Mouse (Mus musculus): Measurements from ENCODE around the gene Fsd2.

Fsd2 gene

DNA sequence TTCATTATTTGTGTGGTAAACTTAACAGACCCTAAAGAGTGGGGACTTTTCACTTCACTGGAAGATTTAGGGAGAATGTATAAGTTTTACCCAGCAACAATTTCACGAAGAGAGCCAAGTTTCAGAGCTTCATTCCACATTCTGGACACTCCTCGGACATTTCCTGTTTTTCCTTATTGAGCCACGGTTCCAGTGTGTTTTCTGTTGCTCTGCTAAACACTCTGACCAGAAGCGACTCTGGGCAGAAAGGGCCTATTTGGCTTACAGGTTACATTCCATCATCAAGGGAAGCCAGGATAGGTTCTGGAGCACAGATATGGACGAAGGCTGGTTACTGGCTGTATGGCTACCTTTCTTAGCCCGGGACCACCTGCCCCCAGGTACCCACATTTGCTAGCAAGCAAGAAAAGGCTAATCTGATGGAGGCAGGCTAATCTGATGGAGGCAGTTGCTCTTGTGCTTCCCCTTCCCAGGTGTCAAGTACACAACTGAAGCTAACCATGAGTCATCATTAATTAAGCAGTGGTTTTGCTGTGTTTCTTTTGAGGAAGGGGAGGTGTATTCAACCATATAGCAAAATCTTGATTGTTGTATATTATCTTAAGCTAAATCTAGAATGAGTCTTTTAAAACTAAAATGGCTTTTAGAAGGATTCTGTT, 6.0 kb upstream of the Fsd2 start:
- no peak for DNase-seq (ENCODE audit: low read depth, low spot score)

DNA sequence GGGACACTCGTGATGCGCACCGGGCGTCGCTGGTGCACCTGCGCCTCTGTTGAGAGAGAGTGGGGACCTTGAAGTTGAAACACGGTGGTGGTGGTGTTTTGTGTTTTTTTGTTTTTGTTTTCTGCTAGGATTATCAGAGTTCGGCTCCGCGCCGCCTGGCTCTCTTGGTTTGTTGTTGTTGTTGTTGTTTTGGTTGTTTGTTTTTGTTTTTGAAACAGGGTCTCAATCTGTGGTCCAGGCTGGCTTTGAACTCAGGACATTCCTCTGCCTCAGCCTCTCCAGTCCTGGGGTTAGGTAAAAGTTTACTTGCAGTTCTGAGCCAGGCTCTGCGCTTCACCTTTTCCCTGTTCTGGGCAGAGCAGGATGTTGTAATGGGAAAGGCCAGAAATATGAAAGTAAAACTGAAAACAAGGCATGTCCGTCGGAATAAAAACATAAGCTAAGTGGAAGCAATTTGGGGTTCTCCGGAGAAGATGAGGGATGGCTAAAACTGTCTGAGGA, 5.2 kb upstream of the Fsd2 start:
- no peak for DNase-seq (ENCODE audit: low read depth, low spot score)

DNA sequence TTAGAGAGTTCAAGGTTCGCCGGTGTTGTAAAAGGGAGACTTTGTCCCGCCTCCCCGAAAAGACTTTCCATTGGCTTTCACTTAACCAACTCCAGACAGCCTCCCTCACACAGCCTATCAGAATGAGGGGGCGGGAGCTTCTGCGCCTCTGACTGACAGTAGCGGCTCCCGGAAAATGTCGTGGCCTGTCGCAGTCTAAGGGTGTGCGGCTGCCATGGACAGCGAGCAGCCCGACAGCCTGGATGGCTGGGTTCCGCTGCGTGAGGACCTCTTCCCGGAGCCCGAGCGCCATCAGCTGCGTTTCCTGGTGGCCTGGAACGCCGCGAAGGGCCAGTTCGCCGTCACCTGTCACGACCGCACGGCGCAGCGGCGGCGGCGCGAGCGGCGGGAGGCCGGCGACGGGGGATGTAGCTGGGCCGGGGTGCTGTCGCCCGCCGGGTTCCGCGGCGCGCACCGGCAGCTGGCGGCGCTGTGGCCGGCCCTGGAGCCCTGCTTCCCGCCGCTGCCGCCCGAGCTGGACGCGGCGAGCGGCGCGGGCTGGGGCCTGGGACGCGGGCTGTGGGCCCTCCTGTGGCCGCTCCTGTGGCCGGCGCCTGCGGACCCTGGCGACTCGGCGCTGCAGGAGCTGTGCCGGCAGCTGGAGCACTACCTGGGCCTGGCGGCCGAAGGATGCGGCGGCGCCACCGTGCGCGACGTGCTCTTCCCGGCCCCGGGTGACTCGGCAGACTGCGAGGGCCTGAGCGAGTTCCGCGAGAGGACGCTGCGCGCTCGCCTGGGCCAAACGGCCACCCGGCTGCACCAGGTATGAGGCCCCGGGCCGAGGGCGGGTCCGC, 4.6 kb upstream of the Fsd2 start, which contains the start of gene Whamm:
TSS of gene Whamm (plus strand) at position 159 of the 833 bp plus-strand sequence.
- peak; percentile 85 for DNase-seq (ENCODE audit: low read depth, low spot score)

DNA sequence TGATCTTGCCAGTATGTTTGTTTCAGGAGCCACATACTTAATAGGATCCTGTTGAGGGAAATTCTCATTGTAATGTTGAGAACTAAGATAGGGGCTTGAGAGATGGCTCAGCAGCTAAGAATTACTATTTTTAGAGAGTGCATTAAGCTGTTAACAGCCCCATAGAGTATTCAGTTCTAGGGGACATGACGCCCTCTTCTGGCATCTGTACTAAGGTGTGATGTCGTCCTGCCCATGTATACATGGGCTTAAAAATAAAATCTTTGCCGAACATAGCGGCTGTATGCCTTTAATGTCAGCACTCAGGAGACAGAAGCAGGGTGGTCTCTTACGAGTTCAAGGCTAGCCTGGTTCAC, 4.0 kb upstream of the Fsd2 start:
- no peak for DNase-seq (ENCODE audit: low read depth, low spot score)

DNA sequence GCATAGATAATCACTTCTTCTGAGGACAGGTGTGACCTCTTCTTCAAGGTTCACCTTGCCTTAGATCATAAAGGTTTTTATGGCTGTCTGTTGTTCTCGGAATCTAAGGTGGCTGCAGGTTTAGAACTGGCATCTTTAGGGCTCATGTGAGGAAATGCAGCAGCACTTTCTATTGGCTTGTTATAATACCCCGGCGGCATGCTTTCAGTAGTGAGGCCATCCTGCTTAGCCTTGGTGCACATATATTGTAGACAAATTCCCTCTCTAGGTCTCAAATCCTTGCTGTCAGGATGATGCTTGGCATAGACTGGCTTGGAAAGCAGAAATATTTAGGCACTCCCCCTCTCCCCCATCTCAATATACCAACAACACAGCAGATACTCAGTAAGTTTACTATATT, 3.5 kb upstream of the Fsd2 start:
- no peak for DNase-seq (ENCODE audit: low read depth, low spot score)

DNA sequence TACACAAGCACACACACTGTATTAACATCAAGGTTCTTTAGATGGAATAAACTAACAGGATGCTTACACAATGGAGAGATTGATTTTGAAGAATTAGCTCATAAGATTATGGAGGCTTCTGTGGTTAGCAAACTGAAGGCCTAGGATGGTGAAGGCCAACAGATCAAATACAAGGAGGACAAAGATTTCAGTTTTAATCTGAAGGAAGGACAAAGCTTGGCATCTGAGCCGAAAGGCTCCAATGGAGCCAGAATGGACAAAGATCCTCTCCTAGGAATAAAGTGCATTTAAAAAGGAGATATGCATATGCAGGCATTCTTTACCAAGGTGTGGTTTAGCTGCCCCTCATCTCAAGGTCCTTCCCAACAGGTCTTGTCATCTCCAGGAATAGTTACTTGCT, 3.1 kb upstream of the Fsd2 start:
- DNase-seq (ENCODE audit: low read depth, low spot score) = no peak

DNA sequence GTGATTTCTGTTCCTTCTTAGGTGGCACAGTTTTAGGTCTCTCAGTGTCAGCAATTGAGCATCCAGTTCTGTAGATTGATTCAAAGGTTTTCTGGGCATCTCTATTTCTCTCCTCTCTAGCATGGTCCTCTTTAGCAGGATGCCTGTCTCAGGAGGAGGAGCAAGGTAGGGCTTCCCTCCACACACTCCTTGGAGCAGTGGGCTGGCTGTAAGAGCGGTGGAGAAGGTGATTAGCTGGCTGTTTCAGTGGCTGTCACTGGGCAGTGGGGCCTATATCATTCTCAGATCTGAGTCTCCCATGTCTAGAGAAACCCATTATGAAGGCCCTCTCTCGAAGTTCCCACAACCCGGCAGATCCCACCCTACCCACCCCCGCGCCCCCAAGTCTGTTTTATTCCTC, 652 bp upstream of the Fsd2 start:
- no peak for DNase-seq (ENCODE audit: low read depth, low spot score)

DNA sequence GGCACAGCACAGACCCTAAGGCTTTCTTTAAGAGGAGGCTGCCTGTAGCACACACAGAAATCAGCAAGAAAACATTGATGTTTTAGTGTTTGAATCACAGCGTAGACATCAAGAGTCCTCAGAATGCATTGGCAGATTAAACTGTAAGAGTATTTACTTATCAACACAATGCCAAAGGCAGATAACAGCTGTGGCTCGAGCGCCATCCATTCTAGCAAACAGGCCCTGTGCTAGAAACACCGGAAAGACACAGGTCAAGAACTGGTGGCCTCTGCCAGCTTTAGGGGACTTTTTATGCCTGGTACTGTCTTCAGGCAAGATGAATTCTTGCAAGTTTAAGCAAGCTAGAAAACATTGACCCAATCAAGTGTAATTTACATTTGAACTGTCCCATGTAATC, 412 bp downstream of the Fsd2 start:
- no peak for DNase-seq (ENCODE audit: low read depth, low spot score)

DNA sequence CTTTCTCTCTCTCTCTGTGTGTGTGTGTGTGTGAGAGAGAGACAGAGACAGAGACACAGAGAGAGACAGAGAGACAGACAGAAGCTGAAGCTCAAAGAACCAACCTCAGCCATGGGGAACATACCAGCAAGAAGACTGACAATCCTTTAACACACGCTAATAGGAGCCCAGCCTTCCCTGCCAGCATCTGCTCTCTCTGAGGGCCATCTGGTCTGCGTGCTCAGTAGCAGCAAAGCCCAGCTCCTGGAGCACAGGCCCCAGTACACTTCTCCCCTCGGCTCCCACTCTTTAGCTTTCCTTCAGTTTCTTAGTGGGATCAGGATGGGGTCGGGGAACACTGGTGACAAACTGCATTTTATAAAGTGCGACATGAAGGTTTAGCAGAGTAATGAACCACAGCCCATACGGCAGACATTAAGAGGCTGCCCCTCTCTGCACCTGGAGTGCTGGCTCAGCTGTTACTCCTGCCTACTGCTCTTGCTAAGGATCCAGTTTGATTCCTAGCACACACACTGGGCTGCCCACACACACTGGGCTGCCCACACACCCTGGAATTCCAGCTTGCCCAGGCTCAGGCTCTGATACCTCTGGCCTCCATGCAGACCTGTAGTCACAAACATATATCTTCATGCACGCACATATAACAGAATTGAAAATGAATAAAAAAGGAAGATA, 1.2 kb downstream of the Fsd2 start:
- no peak for DNase-seq (ENCODE audit: low read depth, low spot score)

DNA sequence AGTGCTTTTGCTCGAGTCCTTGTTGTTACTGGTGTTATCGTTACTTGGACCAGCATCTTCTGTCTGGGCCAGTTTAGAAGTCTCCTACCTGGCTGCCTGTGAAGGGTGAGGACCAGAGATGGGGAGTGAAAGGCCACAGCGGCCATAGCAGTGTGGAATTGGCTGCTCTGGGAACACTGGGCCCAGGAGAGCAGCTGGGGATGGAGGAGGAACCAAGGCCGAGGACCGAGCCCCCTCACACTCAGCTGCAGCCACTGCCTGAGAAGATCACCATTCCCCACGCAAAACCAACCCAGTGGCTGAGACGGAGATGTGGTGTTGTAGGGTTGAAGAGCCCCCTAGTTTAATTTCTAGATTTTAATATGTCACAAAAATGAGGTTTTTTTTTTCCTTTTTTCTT, 2.0 kb downstream of the Fsd2 start:
- no peak for DNase-seq (ENCODE audit: low read depth, low spot score)

DNA sequence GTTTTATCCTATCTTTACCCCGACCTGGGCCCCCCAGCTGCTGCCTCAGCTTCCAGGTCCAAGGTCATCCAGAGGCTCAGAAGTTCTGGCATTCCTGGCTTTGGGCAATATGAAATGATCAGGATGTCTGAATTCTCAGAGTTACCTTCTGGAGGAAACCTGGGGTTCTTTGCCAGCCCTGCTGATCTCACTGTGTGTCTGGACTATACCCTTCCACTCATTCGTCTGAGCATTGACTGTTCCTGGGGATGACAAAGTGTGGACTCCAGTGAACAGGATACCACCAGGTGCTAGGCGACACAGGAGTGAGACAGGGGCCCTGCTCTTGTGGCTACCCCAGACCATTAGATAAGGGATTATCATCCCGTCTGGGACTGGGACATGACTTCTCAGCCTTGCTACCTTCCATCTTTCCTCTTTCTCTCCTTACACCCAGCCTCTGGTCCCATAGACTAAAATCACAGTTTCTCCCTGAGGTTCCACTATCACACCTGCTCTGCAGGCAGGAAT, 3.2 kb downstream of the Fsd2 start:
- no peak for DNase-seq (ENCODE audit: low read depth, low spot score)

DNA sequence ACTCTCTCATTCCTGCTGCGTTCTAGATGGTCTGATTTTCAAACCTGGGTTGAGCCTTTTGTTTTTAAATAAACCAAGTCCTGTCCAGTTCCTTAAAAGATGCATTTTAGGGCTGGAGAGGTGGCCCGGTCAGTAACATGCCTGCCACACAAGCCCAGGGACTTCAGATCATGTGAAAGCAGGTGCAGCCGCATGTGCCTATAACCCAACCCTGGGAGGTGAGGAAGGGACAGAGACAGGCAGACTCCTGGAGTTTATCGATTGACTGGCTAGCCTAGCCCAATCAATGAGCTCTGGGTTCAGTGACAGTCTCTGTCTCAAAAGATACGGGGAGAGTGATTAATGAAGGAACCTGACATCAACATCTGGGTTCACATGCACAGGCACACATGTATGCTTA, 5.5 kb downstream of the Fsd2 start:
- no peak for DNase-seq (ENCODE audit: low read depth, low spot score)

DNA sequence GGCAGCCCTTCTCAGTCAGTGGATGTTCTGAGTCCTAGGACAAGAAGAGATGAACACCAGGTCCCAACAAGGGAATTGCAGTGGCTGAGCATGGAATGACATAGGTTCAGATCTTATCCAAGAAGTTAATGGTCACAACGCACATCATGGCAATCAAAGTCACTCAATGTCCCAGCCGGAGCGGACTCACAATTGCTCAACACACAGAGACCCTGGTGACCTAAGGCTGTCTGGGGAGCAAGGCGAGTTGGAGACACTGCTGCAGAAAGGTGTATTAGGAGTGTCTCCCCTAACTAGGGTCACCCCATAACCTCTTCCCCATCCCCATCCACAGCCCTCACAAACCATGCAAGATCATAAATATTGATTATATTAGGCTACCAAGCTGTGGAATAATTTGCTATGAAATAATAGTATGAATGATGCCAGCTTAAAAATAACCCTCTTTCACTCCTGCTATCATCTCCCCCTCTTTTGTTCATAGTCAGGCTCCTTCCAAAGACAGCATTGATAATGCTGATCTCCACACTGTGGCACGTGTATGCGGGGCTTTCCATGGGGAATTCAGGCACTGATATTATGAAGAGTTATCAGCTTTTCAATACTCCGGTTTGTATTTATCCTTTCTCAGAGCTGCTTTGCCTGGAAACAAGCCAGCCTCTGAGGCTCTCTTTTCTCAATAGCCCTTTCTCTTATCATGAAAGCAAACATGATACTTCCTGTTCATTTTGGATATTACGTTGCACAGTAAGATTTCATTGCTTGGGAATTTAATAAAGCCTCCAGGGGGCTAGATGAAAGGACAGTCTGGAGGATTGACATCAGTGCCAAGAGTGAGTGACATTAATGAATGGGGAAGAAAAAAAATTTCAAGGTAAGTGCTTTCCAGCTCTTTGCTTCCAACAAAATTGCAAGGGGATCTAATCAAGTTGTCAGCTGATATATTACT, 6.4 kb downstream of the Fsd2 start:
- DNase-seq (ENCODE audit: low read depth, low spot score) = no peak

DNA sequence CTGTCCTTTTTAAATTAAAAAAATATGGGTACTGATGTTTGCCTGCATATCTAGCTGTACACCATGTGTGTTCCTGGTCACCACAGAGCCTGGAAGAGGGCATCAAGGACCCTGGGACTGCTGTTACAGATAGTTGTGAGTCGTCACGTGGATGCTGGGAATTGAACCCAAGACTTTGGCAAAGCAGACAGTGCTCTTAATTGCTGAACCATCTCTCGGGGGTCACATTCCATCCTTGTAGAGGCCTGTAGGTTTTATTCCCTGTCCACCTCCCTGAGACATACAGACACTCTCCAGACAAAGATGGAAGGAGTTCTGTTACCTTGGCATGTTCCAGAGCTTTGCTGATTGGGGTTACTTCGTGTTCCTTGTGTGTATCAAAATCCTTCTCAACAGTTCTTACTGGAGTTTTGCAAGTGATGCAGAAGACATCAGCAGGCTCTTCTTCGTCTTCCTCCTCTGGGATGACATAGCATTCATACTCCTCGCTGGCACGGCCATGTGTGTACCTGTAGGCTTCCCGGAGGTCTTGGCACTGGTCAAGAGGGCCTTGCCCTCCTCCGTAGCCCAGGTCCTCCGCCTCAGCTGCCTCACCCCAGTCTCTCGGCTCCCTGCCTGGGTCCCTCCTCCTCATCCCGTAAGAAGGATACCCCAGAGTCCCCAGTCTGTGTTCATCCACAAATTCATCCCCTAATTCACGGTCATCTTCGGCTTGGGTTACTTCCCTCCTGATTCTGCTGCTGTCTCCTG, 7.3 kb downstream of the Fsd2 start:
- no peak for DNase-seq (ENCODE audit: low read depth, low spot score)

DNA sequence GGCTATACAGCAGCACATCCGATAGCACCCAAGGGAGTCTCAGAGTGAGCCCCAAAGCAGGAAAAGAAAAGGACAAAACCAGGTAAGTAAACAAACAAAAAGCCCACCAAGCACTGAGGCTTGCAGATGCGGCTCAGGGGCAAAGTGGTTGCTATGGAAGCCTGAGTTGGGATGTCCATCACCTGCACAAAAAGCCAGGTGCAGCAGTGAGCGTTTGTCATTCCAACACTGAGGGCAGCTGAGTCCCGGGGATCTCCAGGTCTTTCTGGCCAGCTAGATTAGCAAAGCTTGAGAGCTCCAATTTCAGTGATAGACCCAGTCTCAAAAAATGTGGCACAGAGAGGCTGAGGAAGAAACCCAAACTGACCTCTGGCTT, 8.8 kb downstream of the Fsd2 start:
- DNase-seq (ENCODE audit: low read depth, low spot score) = no peak

DNA sequence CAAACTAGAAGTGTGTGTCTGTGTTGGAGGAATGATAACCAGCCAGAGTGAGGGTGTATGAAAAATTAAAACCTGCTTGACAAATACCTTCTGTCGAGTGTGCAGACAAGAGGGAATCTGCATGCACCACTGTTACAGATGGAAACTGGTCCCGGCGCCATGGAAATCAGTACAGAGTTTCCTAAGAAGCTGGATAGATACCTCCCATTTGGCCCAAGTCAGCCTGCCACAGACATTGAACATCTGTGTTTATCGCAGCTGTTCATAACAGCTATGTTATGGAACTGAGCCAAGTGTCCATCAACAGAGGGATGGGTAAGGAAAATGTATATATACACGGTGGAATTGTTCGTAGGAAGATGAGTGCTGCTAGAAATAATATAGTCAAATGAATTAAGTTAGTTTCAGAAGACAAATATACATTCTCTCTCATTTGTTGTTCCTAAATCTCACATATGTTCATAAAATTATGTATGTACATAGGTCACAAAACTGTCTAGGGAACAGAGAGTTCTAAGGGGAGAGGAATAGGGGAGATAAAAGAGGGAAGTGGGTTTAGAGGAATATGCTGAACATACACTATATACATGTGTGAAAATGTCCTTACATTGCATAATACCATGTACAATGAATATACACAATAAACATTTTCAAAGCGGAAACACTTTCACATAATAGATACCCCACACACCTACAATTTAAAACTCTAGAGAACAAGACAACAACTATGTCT, 9.3 kb downstream of the Fsd2 start:
- DNase-seq (ENCODE audit: low read depth, low spot score) = no peak

DNA sequence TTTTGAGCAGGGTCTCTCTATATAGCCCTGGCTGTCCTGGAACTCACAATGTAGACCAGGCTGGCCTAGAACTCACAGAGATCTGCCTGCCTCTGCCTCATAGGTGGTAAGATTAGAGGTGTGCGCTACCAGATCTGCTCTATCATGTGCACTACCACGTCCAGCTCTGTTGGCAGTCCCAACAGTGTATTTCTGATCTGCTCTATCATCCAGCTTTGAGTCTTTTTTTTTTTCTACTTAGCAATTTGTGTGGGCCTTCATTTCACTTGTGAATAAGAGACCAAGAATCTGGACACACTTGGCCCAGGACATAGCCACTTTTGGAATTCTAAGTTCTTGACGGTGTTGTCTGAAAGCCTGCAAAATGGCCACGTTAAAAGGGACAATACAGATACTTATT, 9.9 kb downstream of the Fsd2 start:
- no peak for DNase-seq (ENCODE audit: low read depth, low spot score)

DNA sequence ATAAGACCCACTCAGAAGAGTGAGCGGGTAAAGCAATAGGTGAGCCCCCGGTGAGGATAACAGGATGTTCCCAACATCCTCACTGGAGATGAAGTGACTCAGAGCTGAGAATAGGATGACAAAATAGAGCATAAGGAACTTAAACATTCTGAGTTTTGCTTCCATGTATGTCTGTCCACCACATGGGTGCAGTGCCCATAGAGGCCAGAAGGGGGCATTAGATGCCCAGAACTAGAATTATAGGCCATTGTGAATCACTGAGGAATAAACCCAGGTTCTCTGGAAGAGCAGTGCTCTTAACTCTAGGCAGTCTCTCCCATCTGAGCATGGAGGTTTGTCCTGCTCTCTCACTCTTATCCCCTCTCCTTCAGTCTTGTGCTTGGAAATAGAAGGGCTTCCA, 12.4 kb downstream of the Fsd2 start:
- DNase-seq (ENCODE audit: low read depth, low spot score) = no peak

DNA sequence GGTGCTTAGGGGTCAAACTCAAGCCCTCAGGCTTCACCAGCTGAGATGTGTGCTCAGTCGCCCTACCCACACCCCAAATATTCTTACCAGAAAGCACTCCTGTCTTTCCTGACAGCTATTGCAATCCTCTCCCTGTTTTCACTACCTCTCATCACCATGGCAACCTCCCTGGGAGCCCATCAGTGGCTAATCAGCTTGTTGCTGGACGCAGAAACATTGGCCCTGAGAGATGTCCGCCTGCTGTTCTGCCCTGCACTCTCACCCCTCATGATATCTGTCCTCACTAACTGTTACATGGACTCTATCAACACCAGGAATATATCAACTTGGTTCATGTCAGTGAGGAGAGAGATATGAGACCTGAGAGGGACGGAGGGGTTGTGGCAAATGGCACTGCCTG, 13.2 kb downstream of the Fsd2 start:
- DNase-seq (ENCODE audit: low read depth, low spot score) = no peak

DNA sequence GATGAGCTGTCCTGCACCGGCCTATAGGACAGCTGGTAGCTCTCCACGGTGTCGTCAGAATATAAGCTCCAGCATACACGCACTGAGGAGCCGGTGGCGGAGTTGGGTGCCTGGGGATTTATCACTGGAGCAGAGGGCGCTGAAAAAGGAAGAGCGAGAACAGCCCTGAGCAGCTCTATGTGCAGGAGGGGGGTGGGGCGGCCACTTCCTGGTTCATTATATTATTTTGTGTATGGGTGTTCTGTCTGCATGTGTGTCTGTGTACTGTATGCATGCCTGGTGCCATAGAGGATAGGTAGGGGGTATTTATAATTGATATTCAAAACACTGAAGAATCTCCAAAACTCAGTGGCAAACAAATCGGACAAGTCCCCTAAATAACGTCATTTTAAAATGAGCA, 17.9 kb downstream of the Fsd2 start:
- no peak for DNase-seq (ENCODE audit: low read depth, low spot score)

All from embryo, embryonic 11.5 days (tissue).